Mouse (Mus musculus): ENCODE data around the gene Bglap3.
"Not testable (repeated sequence)": the region's sequence is repeated elsewhere in the genome, so short reads cannot be mapped to it uniquely, and the experiment has no call there.

The Bglap3 gene

GRCm38 (mm10) chr3:88372643-88373042 lies at the start of gene Bglap3:
TSS of gene Bglap3 (minus strand) at chr3:88372743.
- in situ Hi-C loops (cut with MseI, MboI), result not testable (repeated sequence)

GRCm38 (mm10) chr3:88422020-88422720 lies 49.6 kb upstream of the Bglap3 start:
- in situ Hi-C loops (cut with MseI, MboI), result no loop called here

- in situ Hi-C loops (cut with MseI, MboI), result no loop called here
These were observed 48.2 kb upstream of the Bglap3 start for GRCm38 (mm10) chr3:88420771-88421170.

- in situ Hi-C loops (cut with MseI, MboI), result no loop called here
These were observed 45.5 kb upstream of the Bglap3 start for GRCm38 (mm10) chr3:88418016-88418415.

- in situ Hi-C loops (cut with MseI, MboI), result no loop called here
These were observed 43.1 kb upstream of the Bglap3 start for GRCm38 (mm10) chr3:88415668-88416067.

- in situ Hi-C loops (cut with MseI, MboI), result no loop called here
These were observed 40.1 kb upstream of the Bglap3 start for GRCm38 (mm10) chr3:88412636-88413035.

- in situ Hi-C loops (cut with MseI, MboI), result no loop called here
These were observed 39.1 kb upstream of the Bglap3 start for GRCm38 (mm10) chr3:88411681-88412080.

GRCm38 (mm10) chr3:88410645-88411031 lies 38.1 kb upstream of the Bglap3 start:
- in situ Hi-C loops (cut with MseI, MboI), result no loop called here

GRCm38 (mm10) chr3:88409741-88410644 lies 37.5 kb upstream of the Bglap3 start, which contains the start of gene Pmf1:
TSS of gene Pmf1 (minus strand) at chr3:88410331.
- in situ Hi-C loops (cut with MseI, MboI), result loop anchor here (5.0 to 10.0 kb wide), 3 partner anchors 57 to 115 kb away; no protein-coding TSS in a partner anchor

- in situ Hi-C loops (cut with MseI, MboI), result loop anchor here (5.0 to 10.0 kb wide), 3 partner anchors 58 to 116 kb away; no protein-coding TSS in a partner anchor
These were observed 36.4 kb upstream of the Bglap3 start for GRCm38 (mm10) chr3:88408953-88409352.

GRCm38 (mm10) chr3:88407529-88407928 lies 35.0 kb upstream of the Bglap3 start:
- in situ Hi-C loops (cut with MseI, MboI), result loop anchor here (5.0 to 10.0 kb wide), 3 partner anchors 60 to 117 kb away; no protein-coding TSS in a partner anchor

GRCm38 (mm10) chr3:88407090-88407489 lies 34.5 kb upstream of the Bglap3 start:
- in situ Hi-C loops (cut with MseI, MboI), result loop anchor here (5.0 to 10.0 kb wide), 3 partner anchors 60 to 118 kb away; no protein-coding TSS in a partner anchor

GRCm38 (mm10) chr3:88403522-88404230 lies 31.1 kb upstream of the Bglap3 start:
- in situ Hi-C loops (cut with MseI, MboI), result loop anchor here in 1 of 2 experiments (10.0 kb wide), 1 partner anchor 121 kb away; no protein-coding TSS in a partner anchor

GRCm38 (mm10) chr3:88398666-88399065 lies 26.1 kb upstream of the Bglap3 start:
- in situ Hi-C loops (cut with MseI, MboI), result no loop called here

GRCm38 (mm10) chr3:88395742-88396141 lies 23.2 kb upstream of the Bglap3 start:
- in situ Hi-C loops (cut with MseI, MboI), result no loop called here

- in situ Hi-C loops (cut with MseI, MboI), result no loop called here
These were observed 22.7 kb upstream of the Bglap3 start for GRCm38 (mm10) chr3:88395288-88395687.

- in situ Hi-C loops (cut with MseI, MboI), result no loop called here
These were observed 21.3 kb upstream of the Bglap3 start for GRCm38 (mm10) chr3:88393776-88394375.

GRCm38 (mm10) chr3:88384364-88384763 lies 11.8 kb upstream of the Bglap3 start, which contains the start of gene Bglap:
TSS of gene Bglap (minus strand) at chr3:88384464.
- in situ Hi-C loops (cut with MseI, MboI), result no loop called here

- in situ Hi-C loops (cut with MseI, MboI), result not testable (repeated sequence)
These were observed 9.8 kb upstream of the Bglap3 start for GRCm38 (mm10) chr3:88382383-88382782.

- in situ Hi-C loops (cut with MseI, MboI), result not testable (repeated sequence)
These were observed 9.1 kb upstream of the Bglap3 start for GRCm38 (mm10) chr3:88381389-88382315.
